Mouse (Mus musculus): ENCODE results near the gene Herc1.

The Herc1 gene

GRCm38 (mm10) chr9:66501248-66501647 is 151.0 kb downstream of the Herc1 start:
- DNase-seq (ENCODE audit: low spot score), result no peak

DNA sequence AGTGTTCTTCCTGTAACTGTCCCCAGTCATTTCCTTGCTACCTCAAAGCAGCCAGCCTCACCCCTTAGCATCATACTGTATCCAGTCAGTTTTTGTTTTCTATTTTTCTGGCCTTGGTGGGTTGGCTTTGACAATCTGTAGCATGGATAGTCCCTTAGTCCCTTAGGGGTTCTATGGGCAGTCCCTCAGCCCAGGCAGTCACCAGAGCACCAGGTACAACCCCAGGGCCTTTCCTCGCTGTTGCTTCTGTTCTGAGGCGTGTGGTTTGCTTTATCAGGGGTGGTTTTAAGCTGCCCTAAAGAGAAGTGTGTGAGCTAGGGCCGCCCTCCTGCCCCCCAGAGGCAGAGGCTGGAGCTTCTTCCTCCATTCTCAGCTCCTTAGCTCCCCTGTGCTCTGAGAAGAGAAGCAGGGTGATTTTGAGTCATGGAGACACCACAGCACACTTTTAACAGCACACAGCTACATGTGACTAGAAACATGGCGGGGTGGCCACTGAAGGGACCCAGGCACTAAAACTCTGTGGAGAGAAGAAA is 153.7 kb downstream of the Herc1 start:
- DNase-seq (ENCODE audit: low spot score), result no peak

GRCm38 (mm10) chr9:66504518-66504917 is 154.3 kb downstream of the Herc1 start:
- no peak for DNase-seq (ENCODE audit: low spot score)

GRCm38 (mm10) chr9:66505141-66505917 is 155.1 kb downstream of the Herc1 start:
- peak; percentile 32 for DNase-seq (ENCODE audit: low spot score)

GRCm38 (mm10) chr9:66506011-66506410 is 155.8 kb downstream of the Herc1 start:
- no peak for DNase-seq (ENCODE audit: low spot score)

- DNase-seq (ENCODE audit: low spot score), result peak; percentile 31
Measured at GRCm38 (mm10) chr9:66506424-66506823, 156.2 kb downstream of the Herc1 start.

DNA sequence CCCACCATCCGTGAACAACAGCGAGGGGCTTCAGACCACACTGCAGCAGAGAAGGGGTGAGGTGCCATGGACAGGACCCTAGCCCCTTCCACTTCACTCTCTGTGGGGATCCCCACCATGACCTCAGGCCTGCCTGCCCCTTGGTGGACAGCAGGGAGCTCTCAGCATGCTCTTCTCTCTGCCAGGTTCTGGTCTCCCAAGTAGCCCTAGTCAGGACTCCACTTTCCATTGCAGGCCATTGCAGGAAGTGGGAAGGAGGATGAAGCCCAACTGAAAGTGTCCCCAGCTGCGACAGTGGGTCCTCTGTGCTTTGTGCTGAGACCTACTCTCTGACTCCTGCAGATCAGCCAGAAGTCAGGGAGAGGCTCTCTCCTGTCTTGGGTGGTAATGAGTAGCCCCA is 157.4 kb downstream of the Herc1 start:
- no peak for DNase-seq (ENCODE audit: low spot score)

GRCm38 (mm10) chr9:66508890-66509399 is 158.7 kb downstream of the Herc1 start:
- no peak for DNase-seq (ENCODE audit: low spot score)

- no peak for DNase-seq (ENCODE audit: low spot score)
Measured at GRCm38 (mm10) chr9:66510351-66510841, 160.1 kb downstream of the Herc1 start.

GRCm38 (mm10) chr9:66510944-66511343 is 160.7 kb downstream of the Herc1 start:
- DNase-seq (ENCODE audit: low spot score), result no peak

DNA sequence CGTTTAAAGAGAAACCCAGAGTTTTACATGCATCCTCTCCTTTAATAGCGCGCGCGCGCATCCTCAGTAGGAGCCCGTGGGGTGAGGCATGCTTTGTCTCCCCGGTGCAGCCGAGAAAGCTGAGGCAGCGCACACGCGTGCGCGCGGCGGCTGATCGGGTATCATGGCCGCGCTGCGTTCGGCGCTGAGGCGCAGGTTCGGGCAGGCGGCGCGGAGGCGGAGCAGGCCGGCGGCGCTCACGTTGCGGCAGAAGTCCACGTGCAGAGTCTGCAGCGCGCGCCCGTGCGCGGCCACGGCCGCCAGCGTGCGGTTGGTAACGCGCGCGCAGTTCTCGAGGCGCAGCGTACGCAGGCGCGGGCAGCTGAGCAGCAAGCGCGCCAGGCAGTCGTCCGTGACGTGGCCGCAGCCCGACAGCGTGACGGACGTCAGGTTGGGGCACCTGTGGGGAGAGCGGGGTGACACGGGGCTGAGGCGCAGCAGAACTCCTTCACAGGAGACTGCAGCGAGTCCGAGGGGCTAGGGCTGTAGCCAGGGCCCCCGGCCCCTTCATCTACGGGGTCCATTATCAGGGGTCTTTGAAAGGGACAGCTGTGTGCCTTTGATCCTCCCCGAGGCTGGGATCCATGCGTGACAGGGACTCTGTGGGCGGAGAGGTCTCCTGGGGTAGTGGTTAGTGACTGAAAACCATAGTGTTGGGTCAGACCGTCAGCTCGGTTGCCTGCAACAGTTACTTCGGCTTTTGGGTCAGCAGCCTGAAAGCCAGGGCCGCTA is 161.5 kb downstream of the Herc1 start:
- DNase-seq (ENCODE audit: low spot score), result peak; percentile 93

DNA sequence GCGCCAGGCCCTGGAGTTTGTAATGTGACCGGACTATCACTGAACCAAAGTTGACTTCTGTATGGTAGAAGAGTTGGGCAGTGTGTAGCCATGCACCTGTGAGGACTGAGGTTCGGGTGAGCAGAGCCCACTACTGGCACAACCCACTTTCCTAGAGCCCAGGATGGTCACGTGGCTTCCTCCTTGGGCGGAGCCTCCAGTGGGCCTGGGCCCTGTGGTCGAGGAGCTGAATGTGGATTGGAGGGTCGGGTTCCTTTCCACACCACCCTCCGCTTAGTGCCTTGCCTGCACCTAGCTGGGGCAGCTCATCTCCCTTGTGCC is 162.1 kb downstream of the Herc1 start:
- peak; percentile 88 for DNase-seq (ENCODE audit: low spot score)

DNA sequence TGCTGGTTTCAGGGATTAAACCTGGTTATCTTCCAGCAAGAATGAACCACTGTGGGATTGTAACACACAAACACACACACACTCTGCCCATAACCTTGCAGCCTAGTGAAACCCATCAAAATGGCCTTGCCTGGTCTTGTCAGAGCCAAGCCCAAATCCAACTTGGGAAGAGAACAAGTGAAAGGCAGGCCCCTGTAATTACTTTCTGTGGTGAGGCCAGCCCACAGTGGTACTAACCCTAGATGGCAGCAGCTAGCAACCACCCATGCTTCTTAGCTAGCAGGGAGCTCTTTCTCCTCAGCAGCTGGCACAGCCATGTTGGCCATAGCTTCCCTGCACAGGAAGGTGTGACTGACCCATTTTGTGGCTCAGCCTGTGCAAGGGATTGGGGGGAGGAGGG is 162.9 kb downstream of the Herc1 start:
- no peak for DNase-seq (ENCODE audit: low spot score)

DNA sequence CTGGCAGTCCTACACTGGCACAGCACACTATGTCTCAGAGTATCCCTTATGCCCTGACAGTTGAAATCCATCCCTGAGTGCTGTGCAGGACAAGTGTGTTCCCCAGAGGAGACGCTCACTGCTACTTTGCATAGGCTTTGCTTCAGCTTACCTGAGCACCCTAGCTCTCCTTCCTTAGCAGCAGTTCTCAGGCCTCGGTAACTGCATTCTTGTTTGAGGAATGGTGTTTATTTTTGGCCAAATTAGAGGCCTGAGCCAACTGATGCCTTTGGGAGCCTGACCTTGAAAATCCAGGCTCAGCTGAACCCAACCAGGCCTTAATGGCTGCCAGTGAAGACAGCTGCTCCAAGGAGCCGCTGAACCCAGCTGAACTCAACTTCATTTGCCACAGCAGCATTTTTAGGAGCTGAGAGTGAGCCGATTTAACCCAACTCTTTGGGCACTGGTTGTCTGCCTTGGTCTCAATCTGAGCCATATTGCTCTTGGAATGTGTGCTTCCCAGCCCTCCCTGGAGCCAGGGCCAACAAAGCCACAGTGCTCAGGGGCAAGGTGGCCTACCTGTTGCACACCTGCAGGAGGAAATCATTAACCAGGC is 163.5 kb downstream of the Herc1 start:
- no peak for DNase-seq (ENCODE audit: low spot score)

DNA sequence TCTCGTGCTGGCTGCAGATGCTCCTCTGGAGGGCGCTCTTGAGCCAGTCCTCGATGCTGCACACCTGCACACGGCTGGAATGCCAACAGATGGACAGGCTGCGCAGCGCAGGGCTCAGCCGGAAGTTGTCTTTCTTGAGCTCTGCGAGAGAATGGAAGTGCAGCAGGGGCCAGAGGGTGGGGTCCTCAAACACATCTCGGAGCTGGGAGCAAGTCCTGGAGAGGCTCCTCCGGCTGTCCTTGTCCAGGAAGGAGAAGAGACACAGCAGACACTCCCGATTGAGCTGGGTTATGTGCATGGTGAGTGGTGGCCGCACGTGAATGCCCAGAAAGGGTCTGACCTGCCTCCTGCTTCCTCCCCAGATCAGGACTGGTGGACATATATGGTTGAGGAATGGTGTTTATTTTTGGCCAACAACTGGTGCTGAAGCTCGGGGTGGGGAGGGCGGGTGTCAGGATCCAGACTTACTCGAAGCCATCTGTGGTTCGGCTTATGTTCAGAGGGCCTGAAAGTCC is 164.1 kb downstream of the Herc1 start, which contains the start of gene Fbxl22:
Fbxl22 (minus strand) TSS at position 338 of the 515 bp plus-strand sequence.
- peak; percentile 71 for DNase-seq (ENCODE audit: low spot score)

GRCm38 (mm10) chr9:66515115-66515514 is 164.9 kb downstream of the Herc1 start:
- DNase-seq (ENCODE audit: low spot score), result no peak

DNA sequence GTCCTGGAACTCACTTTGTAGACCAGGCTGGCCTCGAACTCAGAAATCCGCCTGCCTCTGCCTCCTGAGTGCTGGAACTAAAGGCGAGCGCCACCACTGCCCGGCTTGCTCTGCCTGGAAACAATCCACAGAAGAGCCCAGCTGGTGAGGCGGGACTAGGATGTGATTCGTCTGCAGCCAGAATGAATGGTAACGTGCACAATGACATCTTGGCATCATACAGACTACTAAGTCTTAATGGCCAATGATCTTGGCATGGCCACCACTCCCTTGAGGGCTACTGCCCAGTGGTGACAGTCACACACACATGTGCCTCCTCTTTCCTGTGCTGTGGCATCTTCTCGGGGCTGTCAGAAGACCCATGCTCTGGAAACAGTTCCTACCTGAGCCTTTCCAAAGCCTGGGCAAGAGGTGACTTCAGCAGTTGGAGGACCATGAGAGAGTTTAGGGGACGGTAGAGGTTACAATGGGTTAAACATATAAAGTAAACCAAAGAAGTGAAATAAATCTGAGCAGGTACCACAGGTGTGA is 165.5 kb downstream of the Herc1 start:
- no peak for DNase-seq (ENCODE audit: low spot score)

- DNase-seq (ENCODE audit: low spot score), result no peak
Measured at GRCm38 (mm10) chr9:66516296-66516940, 166.2 kb downstream of the Herc1 start.

DNA sequence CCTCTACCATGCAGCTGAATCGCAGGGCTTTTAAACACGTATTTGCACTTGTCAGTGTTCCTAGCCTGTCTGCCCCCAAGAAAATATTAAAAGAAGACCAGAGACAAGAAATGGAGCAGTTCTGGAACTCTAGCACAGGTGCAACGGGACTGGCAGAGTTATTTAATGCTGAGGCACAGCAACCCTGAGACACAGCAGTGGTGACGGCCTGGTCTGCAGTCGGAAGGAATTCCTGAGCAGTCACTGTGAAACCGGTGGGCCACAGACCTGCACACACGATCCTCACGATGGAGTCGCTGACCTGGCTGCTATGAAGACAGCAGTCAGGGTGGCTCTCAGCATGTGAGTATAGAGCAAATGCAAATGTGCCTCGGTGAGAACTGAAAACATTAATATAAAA is 167.5 kb downstream of the Herc1 start:
- DNase-seq (ENCODE audit: low spot score), result no peak

DNA sequence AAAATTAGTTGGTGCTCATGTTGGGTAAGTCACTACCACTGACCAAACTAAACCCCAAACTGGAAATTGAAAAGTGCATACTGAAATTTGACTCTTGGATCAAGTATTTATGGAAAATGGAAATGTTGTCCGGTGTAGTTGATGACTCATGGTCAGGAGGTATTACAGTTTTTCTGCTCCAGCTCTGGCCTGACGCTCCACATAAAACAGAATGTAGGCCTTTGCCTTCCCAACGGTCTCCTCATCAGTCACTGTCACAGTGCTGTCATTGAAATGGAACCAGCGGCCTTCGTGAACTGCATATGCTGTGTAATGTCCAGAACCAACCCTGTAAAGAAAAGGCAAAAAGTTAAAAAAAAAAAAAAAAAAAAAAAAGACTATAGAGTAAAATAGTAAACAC is 168.0 kb downstream of the Herc1 start:
- no peak for DNase-seq (ENCODE audit: low spot score)

GRCm38 (mm10) chr9:66518901-66519300 is 168.7 kb downstream of the Herc1 start:
- no peak for DNase-seq (ENCODE audit: low spot score)
